Mouse (Mus musculus): ENCODE results near the gene Pgpep1l.
"Not testable (repeated sequence)": the region's sequence is repeated elsewhere in the genome, so short reads cannot be mapped to it uniquely, and the experiment has no call there.

Pgpep1l gene

GRCm38 (mm10) chr7:68264028-68264453 is at the start of gene Pgpep1l:
Pgpep1l (minus strand) TSS chr7:68264233.
- DNase-seq (ENCODE audit: low read depth, low spot score): peak; percentile 90

GRCm38 (mm10) chr7:68313038-68313782 is 49.2 kb upstream of the Pgpep1l start:
- DNase-seq (ENCODE audit: low read depth, low spot score): peak; percentile 76

DNA sequence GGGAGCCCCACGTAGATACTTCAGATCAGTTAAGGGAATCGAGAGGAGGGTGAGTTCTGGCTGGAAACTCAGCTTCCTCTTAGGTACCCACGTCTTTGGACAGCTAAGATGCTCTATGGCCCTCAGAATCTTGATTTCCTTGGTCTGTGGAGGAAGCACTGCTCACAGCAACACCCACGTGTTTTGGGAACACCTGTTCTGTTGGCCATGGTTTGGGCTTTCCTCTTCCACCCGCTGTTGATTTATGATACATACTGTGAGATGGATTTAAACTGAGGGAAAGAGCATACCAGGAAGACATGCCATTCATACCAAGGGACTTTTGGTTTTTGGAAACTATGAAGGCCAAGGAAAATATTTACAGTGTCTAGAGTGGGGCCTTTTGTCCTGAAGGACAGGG is 48.4 kb upstream of the Pgpep1l start:
- no peak for DNase-seq (ENCODE audit: low read depth, low spot score)

GRCm38 (mm10) chr7:68311469-68311868 is 47.4 kb upstream of the Pgpep1l start:
- DNase-seq (ENCODE audit: low read depth, low spot score): no peak

- DNase-seq (ENCODE audit: low read depth, low spot score): no peak
Measured at GRCm38 (mm10) chr7:68306756-68307155, 42.7 kb upstream of the Pgpep1l start.

GRCm38 (mm10) chr7:68305781-68306575 is 41.9 kb upstream of the Pgpep1l start:
- no peak for DNase-seq (ENCODE audit: low read depth, low spot score)

GRCm38 (mm10) chr7:68303685-68304084 is 39.7 kb upstream of the Pgpep1l start:
- DNase-seq (ENCODE audit: low read depth, low spot score): peak; percentile 62

GRCm38 (mm10) chr7:68302586-68303433 is 38.8 kb upstream of the Pgpep1l start:
- peak; percentile 85 for DNase-seq (ENCODE audit: low read depth, low spot score)

GRCm38 (mm10) chr7:68301160-68301559 is 37.1 kb upstream of the Pgpep1l start:
- no peak for DNase-seq (ENCODE audit: low read depth, low spot score)

GRCm38 (mm10) chr7:68298381-68299076 is 34.5 kb upstream of the Pgpep1l start:
- DNase-seq (ENCODE audit: low read depth, low spot score): no peak

DNA sequence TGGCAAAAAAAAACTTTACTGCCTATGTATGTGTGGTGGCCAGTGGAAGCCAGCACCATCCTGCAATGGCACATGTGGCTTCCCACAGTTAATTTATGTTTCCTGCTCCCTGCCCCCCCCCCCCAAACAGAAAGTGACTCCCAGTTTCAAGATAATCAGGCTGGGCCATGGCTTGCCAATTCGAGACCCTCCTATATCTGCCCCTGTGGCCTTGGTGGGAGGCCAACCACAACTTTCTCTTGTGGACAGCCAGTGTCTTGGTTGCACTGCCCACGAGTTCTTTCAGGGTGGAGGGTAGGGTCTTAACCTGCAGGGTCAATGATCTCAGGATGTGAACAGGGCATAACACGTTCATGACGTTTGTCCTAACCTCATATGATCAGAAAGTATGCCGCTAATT is 32.5 kb upstream of the Pgpep1l start:
- DNase-seq (ENCODE audit: low read depth, low spot score): no peak

GRCm38 (mm10) chr7:68293997-68294789 is 30.2 kb upstream of the Pgpep1l start:
- no peak for DNase-seq (ENCODE audit: low read depth, low spot score)

- no peak for DNase-seq (ENCODE audit: low read depth, low spot score)
Measured at GRCm38 (mm10) chr7:68291603-68292002, 27.6 kb upstream of the Pgpep1l start.

DNA sequence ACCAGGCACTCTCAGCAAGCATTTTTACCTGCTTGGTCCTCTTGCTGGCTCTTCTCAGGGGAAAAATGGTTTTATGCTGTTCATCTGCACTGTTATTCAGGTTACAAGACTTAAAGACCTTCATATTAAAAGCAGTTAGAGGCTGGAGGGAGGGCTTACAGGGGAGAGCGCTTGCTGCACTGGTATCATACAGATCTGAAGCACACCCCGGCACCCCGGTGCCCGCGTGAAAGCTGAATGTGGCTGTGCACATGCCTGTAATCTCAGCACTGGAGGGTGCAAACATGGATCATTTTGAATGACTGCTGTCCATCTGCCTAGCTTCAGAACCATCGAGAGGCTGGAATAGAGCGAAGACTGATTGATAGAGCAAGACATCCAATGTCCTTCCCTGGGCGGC is 25.0 kb upstream of the Pgpep1l start:
- DNase-seq (ENCODE audit: low read depth, low spot score): no peak

DNA sequence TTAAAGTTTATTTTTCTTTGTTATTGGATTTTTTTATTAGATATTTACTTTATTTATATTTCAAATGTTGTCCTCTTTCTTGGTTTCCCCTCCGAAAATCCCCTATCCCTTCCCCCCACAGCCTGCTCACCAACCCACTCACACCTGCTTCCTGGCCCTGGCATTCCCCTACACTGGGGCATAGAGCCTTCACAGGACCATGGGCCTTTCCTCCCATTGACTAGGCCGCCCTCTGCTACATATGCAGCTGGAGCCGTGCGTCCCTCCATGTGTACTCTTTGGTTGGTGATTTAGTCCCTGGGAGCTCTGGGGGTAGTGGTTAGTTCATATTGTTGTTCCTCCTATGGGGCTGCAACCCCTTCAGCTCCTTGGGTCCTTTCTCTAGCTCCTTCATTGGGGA is 24.0 kb upstream of the Pgpep1l start:
- not testable (repeated sequence) for DNase-seq (ENCODE audit: low read depth, low spot score)

- no peak for DNase-seq (ENCODE audit: low read depth, low spot score)
Measured at GRCm38 (mm10) chr7:68287582-68287981, 23.5 kb upstream of the Pgpep1l start.

DNA sequence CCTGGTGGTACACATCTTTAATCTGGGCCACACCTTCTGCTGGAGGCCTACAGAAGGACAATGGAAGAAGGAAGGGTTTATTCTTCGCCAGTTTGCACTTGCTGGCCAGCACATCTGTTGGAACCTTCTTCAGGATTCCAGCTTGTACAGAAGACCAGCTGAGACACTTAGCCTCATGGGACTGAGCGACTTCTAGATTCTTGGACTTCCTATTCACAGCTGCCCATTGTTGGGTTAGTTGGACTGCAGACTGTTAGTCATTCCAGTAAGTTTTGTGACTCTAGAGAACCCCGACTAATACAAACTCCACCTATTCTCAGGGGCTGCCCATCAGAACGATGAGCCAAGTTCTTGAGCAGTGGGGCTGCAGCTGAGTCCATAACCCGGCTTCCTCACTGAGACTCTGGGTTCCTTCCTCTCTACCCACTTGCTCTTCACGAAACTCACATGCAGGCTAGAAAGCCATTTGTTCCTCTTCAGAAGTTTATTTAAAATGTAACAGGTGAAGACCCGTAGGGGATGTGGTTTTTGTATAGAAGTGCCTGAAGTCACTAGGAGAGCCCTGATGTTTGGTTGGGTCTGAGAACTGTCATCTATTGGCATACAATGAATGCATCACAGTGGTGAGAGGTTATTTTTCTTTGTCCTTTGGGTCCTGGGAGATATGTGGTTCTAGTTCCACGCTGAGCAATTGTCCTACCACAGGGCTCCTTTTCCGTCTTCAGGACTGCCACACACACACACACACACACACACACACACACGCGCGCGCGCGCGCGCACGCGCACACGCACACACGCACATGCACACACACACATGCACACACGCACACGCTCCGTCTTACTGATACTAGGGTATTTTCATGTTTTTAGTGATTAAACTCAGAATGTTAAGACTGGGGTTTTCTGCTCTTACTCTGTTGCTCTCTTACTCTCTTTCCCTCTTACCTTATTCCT is 22.8 kb upstream of the Pgpep1l start:
- no peak for DNase-seq (ENCODE audit: low read depth, low spot score)

GRCm38 (mm10) chr7:68285851-68286298 is 21.8 kb upstream of the Pgpep1l start:
- peak; percentile 65 for DNase-seq (ENCODE audit: low read depth, low spot score)

DNA sequence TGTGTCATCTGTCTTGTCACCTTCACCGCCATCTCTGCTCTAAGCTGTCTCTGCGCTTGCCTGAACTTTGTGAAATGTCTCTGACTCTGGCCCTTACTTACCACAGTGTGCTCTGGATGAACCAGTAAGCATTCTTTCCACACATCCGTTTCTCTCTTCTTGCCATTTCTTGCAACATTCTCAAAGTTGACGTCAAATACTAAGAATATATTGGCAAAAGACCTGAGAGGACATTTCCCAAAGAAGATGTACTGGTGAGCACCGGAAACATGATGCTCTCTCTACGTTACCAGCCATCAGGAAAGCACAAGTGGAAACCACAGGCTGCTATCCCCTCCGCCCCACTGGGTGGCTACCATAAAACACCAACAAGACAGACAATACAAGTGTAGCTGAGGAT is 19.7 kb upstream of the Pgpep1l start:
- no peak for DNase-seq (ENCODE audit: low read depth, low spot score)

All from forelimb bud, embryonic 11.5 days (tissue).